In genomic region chr11:58602800-58603560, GRCm38 (mm10) we compare ENCODE assay signal across 38 mouse cellular contexts. TPM values are rescaled to one million over a fixed set of nuclear protein-coding genes. Genes with fewer than 3 reads are reported as not detected.
A peak's percentile ranks its signal among the peaks of the same experiment; 100 is the strongest.
DNase-seq lines count a peak whose midpoint lies in the region; ATAC-seq and TF ChIP-seq lines count a peak whose summit lies in the region.
"Had no signal": no experiment of that assay in that cellular context is flagged by ENCODE, and none has a peak within 500 bp of the region (broad histone marks: within the 10 kb centered on the region; RNA-seq: fewer than 3 reads in every experiment).

No protein-coding gene starts in this region.

- H3K4me2 ChIP-seq in midbrain, embryonic 11.5 days, result no peak overlapping the region
- no peak overlapping the region for H3K4me2 ChIP-seq in midbrain, postnatal 0 days (ENCODE audit: low read depth, low read length, poor library complexity, severe bottlenecking)
- H3K4me2 ChIP-seq: heart, embryonic 13.5 days; hindbrain, embryonic 14.5 days; limb, embryonic 13.5 days; liver, embryonic 15.5 days; lung, embryonic 15.5 days; midbrain, embryonic 12.5 days; neural tube, embryonic 13.5 days had no signal

- TF ChIP-seq RAD21 in MEL (IDR thresholded peaks at IDR 0.05; ENCODE audit: low read depth, low read length), result no peak

- no peak for TF ChIP-seq CTCF in midbrain, postnatal 0 days (IDR thresholded peaks at IDR 0.05)
- TF ChIP-seq CTCF in MEL (IDR thresholded peaks at IDR 0.05 in 2 of 3, conservative IDR thresholded peaks at IDR 0.05 in 1 of 3; ENCODE audit: control insufficient read depth in 1 of 3, insufficient read depth in 1 of 3, low read depth in 2 of 3, low read length in 3 of 3, poor library complexity in 1 of 3, severe bottlenecking in 1 of 3), result no peak
- no peak for TF ChIP-seq CTCF in small intestine, adult 2 months (IDR thresholded peaks at IDR 0.05; ENCODE audit: extremely low read depth, insufficient read length, insufficient replicate concordance, low read depth, low read length)

- H3K4me1 ChIP-seq in midbrain, embryonic 11.5 days (ENCODE audit: control insufficient read depth, insufficient read depth, low read length), result no peaks in the 10 kb centered on the region
- H3K4me1 ChIP-seq in midbrain, postnatal 0 days (ENCODE audit: insufficient read depth, low read length), result no peaks in the 10 kb centered on the region
- H3K4me1 ChIP-seq in MEL (ENCODE audit: control insufficient read depth in 1 of 2, insufficient read depth in 2 of 2, low read length in 2 of 2), result peaks cover 2 to 9% of the 10 kb centered on the region in 2 experiments; a peak in 1 of 4 replicates
- H3K4me1 ChIP-seq in small intestine, adult 2 months (ENCODE audit: control insufficient read depth, insufficient read depth, insufficient read length, low read length), result peaks cover 27% of the 10 kb centered on the region
- H3K4me1 ChIP-seq: heart, embryonic 13.5 days; limb, embryonic 13.5 days; lung, embryonic 15.5 days; midbrain, embryonic 12.5 days; neural tube, embryonic 13.5 days had no signal

- H3K9me3 ChIP-seq in midbrain, embryonic 11.5 days (ENCODE audit: control insufficient read depth, low read length), result no peaks in the 10 kb centered on the region
- H3K9me3 ChIP-seq in midbrain, postnatal 0 days (ENCODE audit: low read length), result no peaks in the 10 kb centered on the region
- H3K9me3 ChIP-seq in MEL (replicated peaks; ENCODE audit: insufficient read depth, low read length), result no peaks in the 10 kb centered on the region
- H3K9me3 ChIP-seq: G1E; heart, embryonic 13.5 days; limb, embryonic 13.5 days; liver, embryonic 15.5 days; lung, embryonic 15.5 days; midbrain, embryonic 12.5 days; neural tube, embryonic 13.5 days had no signal

- H3K27me3 ChIP-seq in midbrain, embryonic 11.5 days (ENCODE audit: control insufficient read depth, insufficient read depth, low read length), result no peaks in the 10 kb centered on the region
- no peaks in the 10 kb centered on the region for H3K27me3 ChIP-seq in midbrain, postnatal 0 days (ENCODE audit: insufficient read depth, low read length)
- H3K27me3 ChIP-seq in MEL (ENCODE audit: control insufficient read depth in 1 of 2, insufficient read depth in 2 of 2, low read length in 2 of 2), result peaks cover 0 to 3% of the 10 kb centered on the region in 2 experiments; a peak in 2 of 4 replicates
- no peaks in the 10 kb centered on the region for H3K27me3 ChIP-seq in small intestine, adult 2 months (ENCODE audit: control insufficient read depth, insufficient read depth, low read length)
- H3K27me3 ChIP-seq: heart, embryonic 13.5 days; limb, embryonic 13.5 days; liver, embryonic 15.5 days; lung, embryonic 15.5 days; midbrain, embryonic 12.5 days; neural tube, embryonic 13.5 days had no signal

- peak; percentile 51 to 54 for TF ChIP-seq EP300 in MEL (IDR thresholded peaks at IDR 0.05; ENCODE audit: low read depth in 1 of 2, low read length in 2 of 2)

- no peak overlapping the region for H3K4me3 ChIP-seq in midbrain, embryonic 11.5 days (ENCODE audit: low read depth, low read length)
- H3K4me3 ChIP-seq in midbrain, postnatal 0 days (ENCODE audit: low read depth, low read length), result no peak overlapping the region
- peak overlapping the region in 1 of 2 experiments; percentile 31; a peak in 1 of 4 replicates for H3K4me3 ChIP-seq in MEL (ENCODE audit: control insufficient read depth in 1 of 2, insufficient read depth in 1 of 2, low read depth in 2 of 2, low read length in 2 of 2)
- no peak overlapping the region for H3K4me3 ChIP-seq in small intestine, adult 2 months (ENCODE audit: low read depth, low read length)
- H3K4me3 ChIP-seq: erythroblast, embryonic 14.5 days; heart, embryonic 13.5 days; limb, embryonic 13.5 days; liver, embryonic 15.5 days; lung, embryonic 15.5 days; midbrain, embryonic 12.5 days; neural tube, embryonic 13.5 days had no signal

- peak; percentile 54 for DNase-seq in midbrain, embryonic 11.5 days (ENCODE audit: low spot score, missing footprints)
- DNase-seq in midbrain, postnatal 0 days (ENCODE audit: low spot score), result no peak
- DNase-seq in MEL (ENCODE audit: low read depth, low spot score), result peak; percentile 49
- DNase-seq in c-Kit-positive CD71-positive TER-119-negative erythroid progenitor cells, embryonic 14.5 days (ENCODE audit: low read depth), result peak; percentile 13
- DNase-seq in layer of hippocampus, adult 18-20 months (ENCODE audit: low spot score in 2 of 2), result no peak
- DNase-seq in lung, adult 18-20 months, result no peak
- DNase-seq: adrenal gland, adult 8-10 months; B cell, adult 2 months; cerebellum, adult 18-20 months; cerebellum, postnatal 10 days; gastrocnemius, postnatal 10 days; heart, postnatal 10 days; kidney, adult 11 months; kidney, postnatal 14 days; lung, postnatal 4 days; right cerebral cortex, postnatal 4 days had no signal

- no peaks in the 10 kb centered on the region for H3K36me3 ChIP-seq in midbrain, embryonic 11.5 days (ENCODE audit: control insufficient read depth, insufficient read depth, low read length)
- no peaks in the 10 kb centered on the region for H3K36me3 ChIP-seq in midbrain, postnatal 0 days (ENCODE audit: insufficient read depth, low read length)
- H3K36me3 ChIP-seq in MEL (ENCODE audit: control insufficient read depth in 1 of 2, insufficient read depth in 2 of 2, low read length in 2 of 2), result peaks cover 0 to 5% of the 10 kb centered on the region in 2 experiments; a peak in 2 of 4 replicates
- H3K36me3 ChIP-seq in small intestine, adult 2 months (ENCODE audit: control insufficient read depth, insufficient read depth, low read length), result no peaks in the 10 kb centered on the region
- H3K36me3 ChIP-seq: G1E; heart, embryonic 13.5 days; limb, embryonic 13.5 days; liver, embryonic 15.5 days; lung, embryonic 15.5 days; midbrain, embryonic 12.5 days; neural tube, embryonic 13.5 days had no signal

- H3K27ac ChIP-seq in midbrain, embryonic 11.5 days (ENCODE audit: low read depth, low read length), result no peak overlapping the region
- H3K27ac ChIP-seq in midbrain, postnatal 0 days (ENCODE audit: low read depth, low read length), result no peak overlapping the region
- no peak overlapping the region for H3K27ac ChIP-seq in MEL (ENCODE audit: control insufficient read depth, low read depth, low read length)
- peak overlapping the region; percentile 33; the same call in 1 of the 2 replicates for H3K27ac ChIP-seq in small intestine, adult 2 months (ENCODE audit: insufficient read depth, low read depth, low read length)
- H3K27ac ChIP-seq: heart, embryonic 13.5 days; hindbrain, embryonic 14.5 days; limb, embryonic 13.5 days; liver, embryonic 15.5 days; lung, embryonic 15.5 days; midbrain, embryonic 12.5 days; neural tube, embryonic 13.5 days had no signal

- 81% methylated on average over 6 of the region's 6 CpGs for WGBS in midbrain, embryonic 11.5 days
- 83% methylated on average over 6 of the region's 6 CpGs for WGBS in midbrain, postnatal 0 days
- 72% methylated on average over 6 of the region's 6 CpGs for WGBS in small intestine, adult 2 months

- H3K79me2 ChIP-seq in MEL (ENCODE audit: control insufficient read depth, insufficient read depth, low read length, poor library complexity), result no peaks in the 10 kb centered on the region

- no peak for TF ChIP-seq POLR2A in MEL (IDR thresholded peaks at IDR 0.05; ENCODE audit: control insufficient read depth in 1 of 2, insufficient read depth in 1 of 2, low read depth in 1 of 2, low read length in 2 of 2, poor library complexity in 1 of 2)
- no peak for TF ChIP-seq POLR2A in small intestine, adult 2 months (IDR thresholded peaks at IDR 0.05; ENCODE audit: low read depth, low read length)

- no peak for ATAC-seq in midbrain, embryonic 11.5 days (ENCODE audit: low FRiP score)
- no peak for ATAC-seq in midbrain, postnatal 0 days (ENCODE audit: low FRiP score)
- ATAC-seq: forebrain, embryonic 16.5 days; inflammation-experienced regulatory T-cells, adult 6 months had no signal

- no peak overlapping the region for H3K9ac ChIP-seq in midbrain, embryonic 11.5 days (ENCODE audit: low read length)
- no peak overlapping the region for H3K9ac ChIP-seq in midbrain, postnatal 0 days (replicated peaks; ENCODE audit: low read length, poor library complexity, severe bottlenecking)
- no peak overlapping the region for H3K9ac ChIP-seq in MEL (ENCODE audit: control insufficient read depth, low read depth, low read length, poor library complexity, severe bottlenecking)
- H3K9ac ChIP-seq: heart, embryonic 13.5 days; hindbrain, embryonic 14.5 days; limb, embryonic 13.5 days; liver, embryonic 15.5 days; lung, embryonic 15.5 days; midbrain, embryonic 12.5 days; neural tube, embryonic 13.5 days had no signal

RNA-seq across cellular contexts. Expression of gene Olfr324, which starts 8.1 kb away (rescaled TPM):
- not detected in 2 replicates for polyA plus RNA-seq in midbrain, embryonic 11.5 days (2014; fragmentation: Nextera tagmentation; extraction: Ambion mirVana)
- 0.28 and 0.49 TPM in 2 replicates for total RNA-seq in midbrain, postnatal 0 days (2014; rRNA removed)
- polyA plus RNA-seq in midbrain, postnatal 0 days (2015; fragmentation: Nextera tagmentation; extraction: Ambion mirVana), result 0.04 and 0.05 TPM in 2 replicates
- total RNA-seq in MEL (2012; rRNA removed), result not detected in 2 replicates
- polyA plus RNA-seq in MEL (2012; ENCODE audit: insufficient read depth in 1 of 2, insufficient read length in 2 of 2, low read depth in 1 of 2, low replicate concordance in 2 of 2, missing spikeins in 1 of 2), result not detected
- polyA plus RNA-seq in small intestine, adult 2 months (2012; rRNA removed), result not detected in 2 replicates
- not detected for total RNA-seq in layer of hippocampus, adult 18-20 months (2021)
- total RNA-seq: adrenal gland, adult 8-10 months; gastrocnemius, postnatal 10 days; heart, adult 8-10 months; heart, postnatal 10 days; hematopoietic stem cell, adult 5-6 weeks; layer of hippocampus, postnatal 14 days; left cerebral cortex, adult 8-10 months; left cerebral cortex, postnatal 36 days had no signal
- polyA plus RNA-seq: cortical plate, adult 2 months; embryonic facial prominence, embryonic 14.5 days; erythroblast, embryonic 14.5 days; forebrain, embryonic 11.5 days; forebrain, embryonic 16.5 days; G1E; gonadal fat pad, adult 2 months; heart, embryonic 13.5 days; hindbrain, embryonic 14.5 days; inflammation-experienced regulatory T-cells, adult 6 months; kidney, embryonic 14.5 days; limb, embryonic 13.5 days; liver, embryonic 15.5 days; lung, embryonic 15.5 days; midbrain, embryonic 12.5 days; neural tube, embryonic 13.5 days had no signal

RNA-seq across cellular contexts. Expression of gene 2210407C18Rik, which starts 12.9 kb away (rescaled TPM):
- polyA plus RNA-seq in midbrain, embryonic 11.5 days (2014; fragmentation: Nextera tagmentation; extraction: Ambion mirVana), result not detected in 2 replicates
- total RNA-seq in midbrain, postnatal 0 days (2014; rRNA removed), result not detected in 2 replicates
- not detected in 2 replicates for polyA plus RNA-seq in midbrain, postnatal 0 days (2015; fragmentation: Nextera tagmentation; extraction: Ambion mirVana)
- total RNA-seq in MEL (2012; rRNA removed), result not detected in 2 replicates
- polyA plus RNA-seq in MEL (2012; ENCODE audit: insufficient read depth in 1 of 2, insufficient read length in 2 of 2, low read depth in 1 of 2, low replicate concordance in 2 of 2, missing spikeins in 1 of 2), result not detected
- 32.8 and 181 TPM in 2 replicates for polyA plus RNA-seq in small intestine, adult 2 months (2012; rRNA removed)
- not detected for total RNA-seq in layer of hippocampus, adult 18-20 months (2021)
- total RNA-seq: adrenal gland, adult 8-10 months; G1E; gastrocnemius, postnatal 10 days; hematopoietic stem cell, adult 5-6 weeks; layer of hippocampus, postnatal 14 days; left cerebral cortex, adult 8-10 months; left cerebral cortex, postnatal 36 days had no signal
- polyA plus RNA-seq: cortical plate, adult 2 months; embryonic facial prominence, embryonic 14.5 days; erythroblast, embryonic 14.5 days; forebrain, embryonic 11.5 days; forebrain, embryonic 16.5 days; G1E; gonadal fat pad, adult 2 months; heart, embryonic 13.5 days; hindbrain, embryonic 14.5 days; inflammation-experienced regulatory T-cells, adult 6 months; kidney, embryonic 14.5 days; limb, embryonic 13.5 days; liver, embryonic 15.5 days; lung, embryonic 15.5 days; midbrain, embryonic 12.5 days; neural tube, embryonic 13.5 days had no signal

RNA-seq across cellular contexts. Expression of gene Olfr325, which starts 25.4 kb away (rescaled TPM):
- polyA plus RNA-seq in midbrain, embryonic 11.5 days (2014; fragmentation: Nextera tagmentation; extraction: Ambion mirVana), result not detected in 2 replicates
- not detected in 2 replicates for total RNA-seq in midbrain, postnatal 0 days (2014; rRNA removed)
- polyA plus RNA-seq in midbrain, postnatal 0 days (2015; fragmentation: Nextera tagmentation; extraction: Ambion mirVana), result not detected in 2 replicates
- not detected in 2 replicates for total RNA-seq in MEL (2012; rRNA removed)
- polyA plus RNA-seq in MEL (2012; ENCODE audit: insufficient read depth in 1 of 2, insufficient read length in 2 of 2, low read depth in 1 of 2, low replicate concordance in 2 of 2, missing spikeins in 1 of 2), result not detected
- polyA plus RNA-seq in small intestine, adult 2 months (2012; rRNA removed), result not detected in 2 replicates
- not detected for total RNA-seq in layer of hippocampus, adult 18-20 months (2021)
- total RNA-seq: adrenal gland, adult 8-10 months; gastrocnemius, postnatal 10 days; heart, adult 8-10 months; heart, postnatal 10 days; hematopoietic stem cell, adult 5-6 weeks; layer of hippocampus, postnatal 14 days; left cerebral cortex, adult 8-10 months; left cerebral cortex, postnatal 36 days had no signal
- polyA plus RNA-seq: cortical plate, adult 2 months; embryonic facial prominence, embryonic 14.5 days; erythroblast, embryonic 14.5 days; forebrain, embryonic 11.5 days; forebrain, embryonic 16.5 days; G1E; gonadal fat pad, adult 2 months; heart, embryonic 13.5 days; hindbrain, embryonic 14.5 days; inflammation-experienced regulatory T-cells, adult 6 months; kidney, embryonic 14.5 days; limb, embryonic 13.5 days; liver, embryonic 15.5 days; lung, embryonic 15.5 days; midbrain, embryonic 12.5 days; neural tube, embryonic 13.5 days had no signal

RNA-seq across cellular contexts. Expression of gene Olfr323, which starts 27.3 kb away (rescaled TPM):
- not detected in 2 replicates for polyA plus RNA-seq in midbrain, embryonic 11.5 days (2014; fragmentation: Nextera tagmentation; extraction: Ambion mirVana)
- total RNA-seq in midbrain, postnatal 0 days (2014; rRNA removed), result 0.16 TPM in 1 of 2 replicates, not detected in the other
- not detected in 2 replicates for polyA plus RNA-seq in midbrain, postnatal 0 days (2015; fragmentation: Nextera tagmentation; extraction: Ambion mirVana)
- total RNA-seq in MEL (2012; rRNA removed), result not detected in 2 replicates
- polyA plus RNA-seq in MEL (2012; ENCODE audit: insufficient read depth in 1 of 2, insufficient read length in 2 of 2, low read depth in 1 of 2, low replicate concordance in 2 of 2, missing spikeins in 1 of 2), result not detected
- polyA plus RNA-seq in small intestine, adult 2 months (2012; rRNA removed), result not detected in 2 replicates
- total RNA-seq in layer of hippocampus, adult 18-20 months (2021), result under 1 TPM in 1 of 2 experiments, not detected in 1; 0.15 TPM
- total RNA-seq: adrenal gland, adult 8-10 months; gastrocnemius, postnatal 10 days; heart, adult 8-10 months; heart, postnatal 10 days; hematopoietic stem cell, adult 5-6 weeks; layer of hippocampus, postnatal 14 days; left cerebral cortex, adult 8-10 months; left cerebral cortex, postnatal 36 days had no signal
- polyA plus RNA-seq: cortical plate, adult 2 months; embryonic facial prominence, embryonic 14.5 days; forebrain, embryonic 11.5 days; forebrain, embryonic 16.5 days; G1E; gonadal fat pad, adult 2 months; heart, embryonic 13.5 days; hindbrain, embryonic 14.5 days; inflammation-experienced regulatory T-cells, adult 6 months; kidney, embryonic 14.5 days; limb, embryonic 13.5 days; liver, embryonic 15.5 days; lung, embryonic 15.5 days; midbrain, embryonic 12.5 days; neural tube, embryonic 13.5 days had no signal

RNA-seq across cellular contexts. Expression of gene Olfr224, which starts 32.6 kb away (rescaled TPM):
- polyA plus RNA-seq in midbrain, embryonic 11.5 days (2014; fragmentation: Nextera tagmentation; extraction: Ambion mirVana), result not detected in 2 replicates
- not detected in 2 replicates for total RNA-seq in midbrain, postnatal 0 days (2014; rRNA removed)
- not detected in 2 replicates for polyA plus RNA-seq in midbrain, postnatal 0 days (2015; fragmentation: Nextera tagmentation; extraction: Ambion mirVana)
- not detected in 2 replicates for total RNA-seq in MEL (2012; rRNA removed)
- not detected for polyA plus RNA-seq in MEL (2012; ENCODE audit: insufficient read depth in 1 of 2, insufficient read length in 2 of 2, low read depth in 1 of 2, low replicate concordance in 2 of 2, missing spikeins in 1 of 2)
- not detected in 2 replicates for polyA plus RNA-seq in small intestine, adult 2 months (2012; rRNA removed)
- total RNA-seq in layer of hippocampus, adult 18-20 months (2021), result not detected
- total RNA-seq: adrenal gland, adult 8-10 months; gastrocnemius, postnatal 10 days; heart, adult 8-10 months; heart, postnatal 10 days; hematopoietic stem cell, adult 5-6 weeks; layer of hippocampus, postnatal 14 days; left cerebral cortex, adult 8-10 months; left cerebral cortex, postnatal 36 days had no signal
- polyA plus RNA-seq: cortical plate, adult 2 months; embryonic facial prominence, embryonic 14.5 days; forebrain, embryonic 11.5 days; forebrain, embryonic 16.5 days; G1E; gonadal fat pad, adult 2 months; heart, embryonic 13.5 days; hindbrain, embryonic 14.5 days; kidney, embryonic 14.5 days; limb, embryonic 13.5 days; liver, embryonic 15.5 days; lung, embryonic 15.5 days; midbrain, embryonic 12.5 days had no signal

Comparison
In these comparisons a context has a peak if more than half of its experiments do, and no peak if none do; other contexts are left out.
1. DNase-seq: peak in midbrain, embryonic 11.5 days (single experiment), MEL (single experiment) and c-Kit-positive CD71-positive TER-119-negative erythroid progenitor cells, embryonic 14.5 days (single experiment); none in midbrain, postnatal 0 days (single experiment), layer of hippocampus, adult 18-20 months (0 of 2) and lung, adult 18-20 months (0 of 2).
2. RNA of gene 2210407C18Rik, which starts 12.9 kb away (polyA plus RNA-seq): 32.8 to 181 TPM in small intestine, adult 2 months; not detected in midbrain, embryonic 11.5 days, not detected in midbrain, postnatal 0 days and not detected in MEL; every median in the first group is over 10 times any median in the second.